Mouse (Mus musculus) central nervous system, embryonic 14 days (tissue): ENCODE measurements around the gene Gbp8. TPM values are rescaled to one million over a fixed set of nuclear protein-coding genes. Genes with fewer than 3 reads are reported as not detected.

ENCODE experiments used
- polyA plus RNA-seq: library from polyadenylated mRNA; depleted of rRNA; stranded (reverse); fragments of >200 nt; gene quantifications from 2 replicates; pipeline ENCODE4 v1.2.3, GENCODE M21; 2012; rRNA removed

The Gbp8 gene
- 0.91 and 1.2 TPM in 2 replicates for polyA plus RNA-seq

GRCm38 (mm10) chr5:105139409-105140088 is at the start of gene Gbp8, which contains the start of the genes Gbp9 and Gbp4:
TSS of gene Gbp8 (minus strand) at chr5:105139540.
TSS of gene Gbp9 (minus strand) at chr5:105139539.
TSS of gene Gbp4 (minus strand) at chr5:105139586.

GRCm38 (mm10) chr5:104982535-104982934 is 156.8 kb downstream of the Gbp8 start, which contains the start of gene Abcg3:
TSS of gene Abcg3 (minus strand) at chr5:104982718.

Other genes with a start within 250 kb of the Gbp8 start
- gene Abcg3, start 156.8 kb downstream of the Gbp8 start, polyA plus RNA-seq, result 0.34 and 0.45 TPM in 2 replicates
- gene Gbp9, start within 50 bp of the Gbp8 start, polyA plus RNA-seq, result 1.9 and 2.8 TPM in 2 replicates
- 2.7 and 4.1 TPM in 2 replicates for gene Gbp4, start within 50 bp of the Gbp8 start, polyA plus RNA-seq
- gene Gbp10, start 100.0 kb upstream of the Gbp8 start, polyA plus RNA-seq, result 1.3 and 1.7 TPM in 2 replicates
- gene Gm43302, start 154.2 kb upstream of the Gbp8 start, polyA plus RNA-seq, result 1.5 and 2.3 TPM in 2 replicates
- 2.9 and 4.9 TPM in 2 replicates for gene Gbp6, start 154.2 kb upstream of the Gbp8 start, polyA plus RNA-seq